Mouse (Mus musculus): ENCODE data around the gene Gm4952. TPM values are rescaled to one million over a fixed set of nuclear protein-coding genes. Genes with fewer than 3 reads are reported as not detected.

Gene Gm4952
- polyA plus RNA-seq, 1 experiment from 2014 or later = 0.14 TPM

Other genes with a start within 250 kb of the Gm4952 start
- not detected in 2 replicates for gene Olfr1440, start 212.7 kb upstream of the Gm4952 start, polyA plus RNA-seq (2015; fragmentation: Nextera tagmentation; extraction: Ambion mirVana)
- gene Olfr1441, start 182.5 kb upstream of the Gm4952 start, polyA plus RNA-seq (2015; fragmentation: Nextera tagmentation; extraction: Ambion mirVana) = not detected in 2 replicates
- gene Pfpl, start 172.1 kb upstream of the Gm4952 start, polyA plus RNA-seq (2015; fragmentation: Nextera tagmentation; extraction: Ambion mirVana) = not detected in 2 replicates
- gene Mpeg1, start 139.2 kb upstream of the Gm4952 start, polyA plus RNA-seq (2015; fragmentation: Nextera tagmentation; extraction: Ambion mirVana) = 0.62 and 0.73 TPM in 2 replicates
- 43.3 and 43.4 TPM in 2 replicates for gene Dtx4, start 98.5 kb upstream of the Gm4952 start, polyA plus RNA-seq (2015; fragmentation: Nextera tagmentation; extraction: Ambion mirVana)
- gene Fam111a, start 54.2 kb upstream of the Gm4952 start, polyA plus RNA-seq (2015; fragmentation: Nextera tagmentation; extraction: Ambion mirVana) = 5.0 and 6.0 TPM in 2 replicates
- gene Glyat, start 33.3 kb downstream of the Gm4952 start, polyA plus RNA-seq (2015; fragmentation: Nextera tagmentation; extraction: Ambion mirVana) = not detected in 2 replicates
- not detected in 2 replicates for gene Olfr1442, start 70.5 kb downstream of the Gm4952 start, polyA plus RNA-seq (2015; fragmentation: Nextera tagmentation; extraction: Ambion mirVana)
- gene Olfr1443, start 78.1 kb downstream of the Gm4952 start, polyA plus RNA-seq (2015; fragmentation: Nextera tagmentation; extraction: Ambion mirVana) = not detected in 2 replicates
- gene Keg1, start 95.8 kb downstream of the Gm4952 start, polyA plus RNA-seq (2015; fragmentation: Nextera tagmentation; extraction: Ambion mirVana) = not detected in 2 replicates
- 1.1 and 1.4 TPM in 2 replicates for gene Cntf, start 165.7 kb downstream of the Gm4952 start, polyA plus RNA-seq (2015; fragmentation: Nextera tagmentation; extraction: Ambion mirVana)
- gene Zfp91, start 196.2 kb downstream of the Gm4952 start, polyA plus RNA-seq (2015; fragmentation: Nextera tagmentation; extraction: Ambion mirVana) = 13.5 and 13.8 TPM in 2 replicates
- 1.0 TPM in 2 replicates for gene Lpxn, start 196.2 kb downstream of the Gm4952 start, polyA plus RNA-seq (2015; fragmentation: Nextera tagmentation; extraction: Ambion mirVana)
- not detected in 2 replicates for gene Gm5244, start 246.7 kb downstream of the Gm4952 start, polyA plus RNA-seq (2015; fragmentation: Nextera tagmentation; extraction: Ambion mirVana)